Mouse (Mus musculus) cerebellum, adult 18-20 months (tissue): ENCODE data around the gene Gm45208.

Experiments used
- DNase-seq, 2 experiments: peaks; one replicate each; pipeline ENCODE4 v3.0.0; 2021

Gene Gm45208

GRCm38 (mm10) chrX:7775501-7776205 is 53.6 kb downstream of the Gm45208 start:
- no peak for DNase-seq

GRCm38 (mm10) chrX:7776329-7777082 is 54.5 kb downstream of the Gm45208 start:
- DNase-seq, result peak; percentile 69 to 77

GRCm38 (mm10) chrX:7778450-7779244 is 56.6 kb downstream of the Gm45208 start:
- no peak for DNase-seq

GRCm38 (mm10) chrX:7779294-7779693 is 57.2 kb downstream of the Gm45208 start:
- no peak for DNase-seq
